Mouse (Mus musculus) heart, postnatal 0 days (tissue): Measurements from ENCODE around the gene Rnf7.

Experiments
- CTCF ChIP-seq: IDR thresholded peaks from 2 replicates; pipeline ENCODE4 v1.5.1; 2016; ENCODE audit warnings: antibody characterized with exemption, control low read depth, low read depth
- EP300 ChIP-seq: IDR thresholded peaks from 2 replicates; pipeline ENCODE4 v1.6.1; 2016; ENCODE audit warnings: antibody characterized with exemption, low read depth

- TF ChIP-seq CTCF, result no peak
- no peak for TF ChIP-seq EP300
These were observed 4.6 kb upstream of the Rnf7 start for GRCm38 (mm10) chr9:96483028-96483427.
